Mouse (Mus musculus) myocyte (in vitro differentiated cells): ENCODE results near the gene Hist3h2ba. TPM values are rescaled to one million over a fixed set of nuclear protein-coding genes. Genes with fewer than 3 reads are reported as not detected.
A peak's percentile ranks its signal among the peaks of the same experiment; 100 is the strongest.

Source experiments
- H3K27me3 ChIP-seq: one replicate; pipeline ENCODE4 v1.6.1; 2011; ENCODE audit not compliant: control insufficient read depth, insufficient read depth, insufficient read length
- H3K36me3 ChIP-seq: one replicate; pipeline ENCODE4 v1.6.1; 2011; ENCODE audit not compliant: control insufficient read depth, insufficient read depth
- H3K4me2 ChIP-seq: one replicate; pipeline ENCODE4 v1.6.1; 2011; ENCODE audit warnings: low read depth, control low read depth
- H3K4me3 ChIP-seq: one replicate; pipeline ENCODE4 v1.5.1; 2011; ENCODE audit warnings: mild to moderate bottlenecking, control low read depth, moderate library complexity
- H3K79me2 ChIP-seq: one replicate; pipeline ENCODE4 v1.6.1; 2011; ENCODE audit not compliant: control insufficient read depth, insufficient read depth
- H3ac ChIP-seq: one replicate; pipeline ENCODE4 v1.6.1; 2011; ENCODE audit not compliant: control insufficient read depth, insufficient read length
- CEBPB ChIP-seq: IDR thresholded peaks from 2 replicates; pipeline ENCODE4 v1.6.1; 2011; ENCODE audit warnings: mild to moderate bottlenecking, moderate library complexity; ENCODE audit not compliant: poor library complexity, insufficient read depth, severe bottlenecking
- E2F4 ChIP-seq: IDR thresholded peaks from one replicate; pipeline ENCODE4 v1.6.1; 2011; ENCODE audit warnings: mild to moderate bottlenecking, control low read depth, moderate library complexity; ENCODE audit not compliant: insufficient read depth
- MAX ChIP-seq: IDR thresholded peaks from one replicate; pipeline ENCODE4 v1.6.1; 2011; ENCODE audit warnings: low read depth, mild to moderate bottlenecking, control low read depth
- MYOD1 ChIP-seq, 3 experiments: IDR thresholded peaks; one replicate each; pipeline ENCODE4 v1.6.1; 2011; ENCODE audit warnings: control low read depth in 2 of 3, low read depth in 2 of 3, mild to moderate bottlenecking in 2 of 3, moderate library complexity in 1 of 3; ENCODE audit not compliant: insufficient read length in 2 of 3, control insufficient read depth in 1 of 3
- MYOG ChIP-seq, 3 experiments: IDR thresholded peaks; one replicate each; pipeline ENCODE4 v1.6.1; 2011; ENCODE audit warnings: control low read depth in 2 of 3, low read depth in 2 of 3, mild to moderate bottlenecking in 2 of 3; ENCODE audit not compliant: insufficient read length in 2 of 3, control insufficient read depth in 1 of 3, insufficient read depth in 1 of 3
- POLR2A ChIP-seq: IDR thresholded peaks from one replicate; pipeline ENCODE4 v1.6.1; 2011; ENCODE audit warnings: low read depth, mild to moderate bottlenecking, control low read depth, moderate library complexity; ENCODE audit not compliant: insufficient read length
- POLR2AphosphoS2 ChIP-seq: IDR thresholded peaks from one replicate; pipeline ENCODE4 v1.6.1; 2011; ENCODE audit warnings: low read depth, control low read depth; ENCODE audit not compliant: insufficient read length
- REST ChIP-seq: IDR thresholded peaks from one replicate; pipeline ENCODE4 v1.6.1; 2011; ENCODE audit warnings: mild to moderate bottlenecking, control low read depth, moderate library complexity; ENCODE audit not compliant: insufficient read depth, insufficient read length
- SRF ChIP-seq: IDR thresholded peaks from one replicate; pipeline ENCODE4 v1.6.1; 2011; ENCODE audit warnings: low read depth; ENCODE audit not compliant: control insufficient read depth, insufficient read length
- TCF12 ChIP-seq: IDR thresholded peaks from one replicate; pipeline ENCODE4 v1.6.1; 2011; ENCODE audit warnings: mild to moderate bottlenecking, control low read depth; ENCODE audit not compliant: poor library complexity, insufficient read depth, severe bottlenecking
- TCF3 ChIP-seq: IDR thresholded peaks from one replicate; pipeline ENCODE4 v1.6.1; 2011; ENCODE audit warnings: low read depth, control low read depth; ENCODE audit not compliant: insufficient read length
- USF1 ChIP-seq: IDR thresholded peaks from one replicate; pipeline ENCODE4 v1.6.1; 2011; ENCODE audit warnings: low read depth, mild to moderate bottlenecking, control low read depth, moderate library complexity
- polyA plus RNA-seq: library from polyadenylated mRNA; unstranded; fragments of >200 nt; fragmentation: generic; extraction: Trizol; gene quantifications from one replicate; pipeline ENCODE4 v1.2.1, GENCODE M21; 2012; ENCODE audit warnings: missing spikeins

Hist3h2ba gene
- polyA plus RNA-seq, 1 experiment, result 0.88 TPM

DNA sequence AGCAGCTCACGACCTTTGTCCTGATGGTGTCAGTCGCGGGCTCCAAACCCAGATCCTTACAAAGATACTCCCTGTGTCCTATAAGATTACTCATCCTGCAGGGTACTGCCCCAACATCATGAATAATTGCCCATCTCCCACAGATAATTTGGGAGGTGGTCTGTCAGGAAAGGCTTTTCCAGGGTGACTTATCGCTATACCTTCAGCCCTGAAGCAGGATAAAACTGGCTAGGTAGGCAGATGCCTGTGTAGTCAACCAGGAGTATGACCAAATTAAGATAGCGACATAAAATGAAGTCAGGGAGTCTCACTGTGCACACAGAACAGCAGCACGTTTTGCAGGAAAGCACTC lies 9.7 kb upstream of the Hist3h2ba start:
- Histone ChIP-seq H3K36me3 (peaks cover 7% of the 10 kb centered on the region), H3K4me2 (peak overlapping the region; percentile 79), H3K4me3 (peak overlapping the region; percentile 83), H3ac (peak overlapping the region; percentile 93), H3K79me2 (peaks cover 16% of the 10 kb centered on the region), H3K27me3 (peaks cover 5% of the 10 kb centered on the region)
- no peak for TF ChIP-seq REST

DNA sequence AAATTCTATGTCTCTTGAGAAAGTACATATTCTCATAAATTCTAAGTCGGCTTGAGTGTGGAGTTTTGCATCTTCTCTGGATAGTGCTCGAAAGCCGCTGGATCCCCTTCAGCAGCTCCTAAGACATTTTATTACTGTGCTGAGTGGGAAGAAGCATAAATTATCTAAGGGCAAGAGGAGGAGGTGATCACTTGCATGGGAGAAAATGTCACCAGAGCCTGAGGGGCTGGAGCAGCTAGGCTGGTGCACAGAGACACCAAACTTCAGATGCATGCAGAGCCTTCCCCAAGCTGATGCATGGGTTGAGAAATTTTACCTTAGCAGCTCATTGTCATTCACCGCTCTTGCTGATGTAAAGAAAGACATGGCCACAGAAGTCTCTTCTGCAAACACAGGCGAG lies 4.6 kb upstream of the Hist3h2ba start:
- no peak for TF ChIP-seq TCF3
- TF ChIP-seq POLR2A, result no peak
- no peak for TF ChIP-seq SRF
- no peak for TF ChIP-seq USF1
- no peak for TF ChIP-seq TCF12
- TF ChIP-seq E2F4, result no peak
- H3K27me3 ChIP-seq, result peaks cover 30% of the 10 kb centered on the region
- no peaks in the 10 kb centered on the region for H3K79me2 ChIP-seq
- H3ac ChIP-seq, result no peak overlapping the region
- no peaks in the 10 kb centered on the region for H3K36me3 ChIP-seq
- no peak overlapping the region for H3K4me3 ChIP-seq
- H3K4me2 ChIP-seq, result no peak overlapping the region

GRCm38 (mm10) chr11:58947306-58947705 lies 1.4 kb upstream of the Hist3h2ba start:
- no peaks in the 10 kb centered on the region for H3K36me3 ChIP-seq
- TF ChIP-seq REST (no peak), SRF (no peak), MYOD1 (IDR thresholded peaks at IDR 0.05; ENCODE audit: control insufficient read depth in 1 of 3, insufficient read length in 2 of 3, low read depth in 2 of 3) (no peak), MAX (no peak), E2F4 (no peak), POLR2A (no peak), TCF12 (no peak), POLR2AphosphoS2 (no peak), USF1 (no peak), MYOG (IDR thresholded peaks at IDR 0.05; ENCODE audit: control insufficient read depth in 1 of 3, insufficient read depth in 1 of 3, insufficient read length in 2 of 3, low read depth in 2 of 3) (no peak), TCF3 (no peak), CEBPB (no peak)
- H3K4me3 ChIP-seq, result no peak overlapping the region
- H3ac ChIP-seq, result no peak overlapping the region
- peaks cover 35% of the 10 kb centered on the region for H3K27me3 ChIP-seq
- no peaks in the 10 kb centered on the region for H3K79me2 ChIP-seq
- no peak overlapping the region for H3K4me2 ChIP-seq

DNA sequence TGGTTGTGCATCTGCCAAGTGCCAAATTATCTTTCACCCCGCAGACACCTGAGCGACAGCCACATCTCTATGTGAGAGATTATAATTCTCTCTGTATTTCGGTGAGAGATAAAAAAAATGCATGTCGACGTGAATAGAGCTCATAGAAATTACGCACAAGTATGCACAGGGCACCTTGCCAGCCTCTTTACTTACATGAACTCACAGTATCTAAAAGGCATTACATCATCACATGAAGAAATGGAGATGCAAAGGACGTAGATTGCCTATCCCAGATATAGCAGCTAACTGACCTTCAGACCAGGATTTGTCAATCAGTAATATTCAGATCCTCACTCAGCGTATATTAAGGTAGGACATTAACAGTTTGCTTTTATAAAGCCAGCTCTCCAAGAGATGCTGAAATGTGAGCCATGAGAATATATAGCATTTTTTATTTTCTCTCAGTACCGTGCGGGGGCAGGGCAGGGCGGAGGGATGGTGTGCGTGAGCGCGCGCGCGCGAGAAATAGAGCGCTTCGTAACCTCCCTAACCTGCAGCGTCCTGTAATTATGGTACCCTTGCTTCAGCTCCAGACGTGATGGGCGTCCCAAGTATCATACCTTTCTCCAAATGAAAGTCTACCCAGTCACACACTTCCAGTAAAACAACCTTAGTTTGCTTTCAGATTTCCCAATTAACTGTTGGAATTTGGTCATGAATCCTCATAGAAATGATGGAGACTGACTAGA lies 757 bp upstream of the Hist3h2ba start:
- TF ChIP-seq POLR2A, result no peak
- no peak for TF ChIP-seq SRF
- TF ChIP-seq USF1, result no peak
- TF ChIP-seq MYOD1 (IDR thresholded peaks at IDR 0.05; ENCODE audit: control insufficient read depth in 1 of 3, insufficient read length in 2 of 3, low read depth in 2 of 3), result no peak
- TF ChIP-seq TCF12, result no peak
- no peak for TF ChIP-seq E2F4
- TF ChIP-seq CEBPB, result no peak
- no peak for TF ChIP-seq POLR2AphosphoS2
- TF ChIP-seq MAX, result no peak
- TF ChIP-seq MYOG (IDR thresholded peaks at IDR 0.05; ENCODE audit: control insufficient read depth in 1 of 3, insufficient read depth in 1 of 3, insufficient read length in 2 of 3, low read depth in 2 of 3), result no peak
- no peak for TF ChIP-seq REST
- TF ChIP-seq TCF3, result no peak
- no peak overlapping the region for H3K4me3 ChIP-seq
- H3K4me2 ChIP-seq, result no peak overlapping the region
- no peaks in the 10 kb centered on the region for H3K36me3 ChIP-seq
- H3ac ChIP-seq, result no peak overlapping the region
- H3K27me3 ChIP-seq, result peaks cover 31% of the 10 kb centered on the region
- no peaks in the 10 kb centered on the region for H3K79me2 ChIP-seq

DNA sequence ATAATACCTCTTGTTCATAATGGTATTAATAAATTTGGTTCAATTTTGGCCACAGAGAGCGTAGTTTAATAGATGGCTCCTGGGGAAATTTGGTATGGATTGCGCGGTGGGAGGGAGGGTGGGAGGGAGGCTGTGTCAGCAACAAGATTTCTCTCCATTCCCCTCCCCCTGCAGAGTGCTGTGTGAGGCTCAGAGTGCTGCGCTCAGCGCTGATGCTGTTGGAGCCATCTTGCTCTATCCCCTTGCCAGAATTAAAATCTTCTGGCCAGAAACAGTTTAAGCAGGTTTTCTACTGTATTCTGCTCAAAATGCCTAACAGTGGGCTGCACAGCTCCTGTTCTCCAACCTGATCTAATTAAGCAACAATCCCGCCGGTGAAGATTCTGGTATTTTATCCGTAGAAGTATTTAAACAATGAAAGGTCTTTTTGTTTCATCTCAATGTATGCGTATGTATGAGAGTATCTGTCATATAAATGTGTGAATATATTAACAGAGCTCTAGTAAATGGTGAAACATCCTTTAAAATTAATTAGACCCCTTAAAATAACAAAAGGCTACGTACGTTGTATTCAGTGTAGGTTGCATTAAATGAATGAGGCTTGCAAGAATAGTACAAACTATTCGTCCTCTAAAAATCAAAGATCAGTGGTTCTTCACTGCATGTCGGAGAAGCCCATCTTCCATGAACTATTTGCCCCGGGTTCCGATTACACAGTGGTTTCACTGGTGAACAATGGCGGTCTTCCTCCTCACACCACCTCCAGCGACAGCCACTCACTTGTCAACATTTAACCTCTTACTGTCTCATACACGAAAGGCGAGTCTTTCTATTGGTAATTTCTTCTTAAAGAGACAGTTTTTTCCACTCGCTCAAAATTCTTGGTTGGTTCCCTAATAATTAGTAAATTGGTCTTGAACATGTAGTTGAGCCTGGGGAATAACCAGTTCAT lies 1.0 kb downstream of the Hist3h2ba start:
- TF ChIP-seq SRF, result no peak
- no peak for TF ChIP-seq TCF12
- no peak for TF ChIP-seq CEBPB
- TF ChIP-seq E2F4, result no peak
- TF ChIP-seq USF1, result no peak
- TF ChIP-seq MYOD1 (IDR thresholded peaks at IDR 0.05; ENCODE audit: control insufficient read depth in 1 of 3, insufficient read length in 2 of 3, low read depth in 2 of 3), result no peak
- TF ChIP-seq REST, result no peak
- TF ChIP-seq POLR2A, result no peak
- TF ChIP-seq MYOG (IDR thresholded peaks at IDR 0.05; ENCODE audit: control insufficient read depth in 1 of 3, insufficient read depth in 1 of 3, insufficient read length in 2 of 3, low read depth in 2 of 3), result no peak
- TF ChIP-seq MAX, result no peak
- TF ChIP-seq TCF3, result no peak
- TF ChIP-seq POLR2AphosphoS2, result no peak
- Histone ChIP-seq H3K4me3 (no peak overlapping the region), H3K4me2 (no peak overlapping the region), H3K79me2 (no peaks in the 10 kb centered on the region), H3K27me3 (peaks cover 25% of the 10 kb centered on the region), H3K36me3 (no peaks in the 10 kb centered on the region), H3ac (no peak overlapping the region)
